Mouse (Mus musculus): ENCODE measurements around the gene Olfr5. TPM values are rescaled to one million over a fixed set of nuclear protein-coding genes. Genes with fewer than 3 reads are reported as not detected.

The Olfr5 gene
- not detected in 2 replicates for polyA plus RNA-seq (2015; fragmentation: Nextera tagmentation; extraction: Ambion mirVana)

DNA sequence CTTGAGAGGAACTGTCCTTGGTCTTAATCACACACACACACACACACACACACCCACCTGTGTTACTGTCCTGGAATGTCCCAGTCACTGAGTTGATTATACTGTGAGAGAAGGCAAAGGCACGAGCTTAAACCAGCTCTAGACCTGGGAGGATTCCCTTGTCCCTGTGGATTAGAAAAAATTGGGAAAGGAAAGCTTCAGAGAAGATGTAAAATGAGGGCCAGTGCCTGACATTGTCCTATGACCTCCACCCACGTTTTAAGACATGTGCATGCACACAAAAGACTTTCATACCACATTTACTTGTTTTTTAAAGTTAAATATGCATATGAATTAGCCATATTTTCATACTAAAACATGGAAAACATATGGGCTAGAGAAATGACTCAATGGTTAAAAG lies at the start of gene Olfr5:
Gene Olfr5 (minus strand): TSS at position 101 of the 400 bp plus-strand sequence.

DNA sequence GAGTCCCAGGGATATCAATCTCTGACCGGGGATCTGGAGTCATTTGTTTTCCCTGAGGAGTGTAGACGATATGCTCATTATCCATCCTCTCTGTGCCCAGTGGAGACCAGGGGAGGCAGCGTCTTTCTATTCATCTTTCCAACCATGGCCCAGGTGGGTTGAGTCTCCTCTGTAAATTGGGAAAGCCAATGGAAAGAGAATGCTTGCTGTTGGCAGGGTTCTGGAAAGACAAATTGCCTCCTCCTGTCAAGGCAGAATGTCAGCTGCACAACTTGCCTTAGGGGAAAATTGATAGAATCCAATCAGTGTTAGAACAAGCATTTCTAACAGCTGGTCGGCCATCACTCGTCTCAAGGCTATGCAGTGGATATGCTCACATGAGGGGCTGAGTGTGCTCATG lies 36.1 kb upstream of the Olfr5 start, which contains the start of gene Olfr1349:
Gene Olfr1349 (minus strand): TSS at position 101 of the 400 bp plus-strand sequence.

GRCm38 (mm10) chr7:6508648-6509047 lies 21.9 kb upstream of the Olfr5 start, which contains the start of gene Olfr1348:
Olfr1348 (minus strand) TSS chr7:6508748.

GRCm38 (mm10) chr7:6499655-6500054 lies 12.9 kb upstream of the Olfr5 start, which contains the start of gene Olfr1347:
Olfr1347 (minus strand) TSS chr7:6499755.

GRCm38 (mm10) chr7:6466951-6467350 lies 19.8 kb downstream of the Olfr5 start, which contains the start of gene Olfr1346:
Olfr1346 (plus strand) TSS chr7:6467101.

DNA sequence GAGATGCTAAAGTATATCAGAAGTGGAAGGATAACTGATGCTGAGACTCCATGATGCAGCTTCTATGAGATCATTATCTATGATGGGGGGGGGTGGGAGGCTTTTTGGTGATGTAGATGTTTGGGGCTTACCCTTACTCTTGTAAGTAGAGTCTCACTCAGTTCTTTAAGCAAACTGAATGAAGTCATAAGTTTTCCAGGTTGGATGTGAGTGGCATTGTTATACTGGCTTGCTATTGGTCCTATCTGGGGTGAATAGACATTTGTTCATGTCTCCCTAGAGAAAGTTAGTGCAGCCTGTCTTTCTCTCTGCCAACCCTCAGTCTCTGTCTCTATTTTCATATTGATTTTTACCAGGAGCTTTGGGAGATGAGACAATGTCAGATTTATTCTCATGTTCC lies 30.9 kb downstream of the Olfr5 start, which contains the start of gene Olfr1336:
Gene Olfr1336 (plus strand): TSS at position 301 of the 400 bp plus-strand sequence.

GRCm38 (mm10) chr7:6438388-6438787 lies 48.4 kb downstream of the Olfr5 start, which contains the start of gene Olfr1344:
Olfr1344 (plus strand) TSS chr7:6438688.

Other genes with a start within 250 kb of the Olfr5 start
- gene Epp13, start 234.2 kb downstream of the Olfr5 start, polyA plus RNA-seq (2015; fragmentation: Nextera tagmentation; extraction: Ambion mirVana) = not detected in 2 replicates
- 3.9 and 4.1 TPM in 2 replicates for gene Zfp667, start 200.4 kb downstream of the Olfr5 start, polyA plus RNA-seq (2015; fragmentation: Nextera tagmentation; extraction: Ambion mirVana)
- gene Zfp583, start 155.7 kb downstream of the Olfr5 start, polyA plus RNA-seq (2015; fragmentation: Nextera tagmentation; extraction: Ambion mirVana) = 1.8 and 2.0 TPM in 2 replicates
- 0.28 and 0.38 TPM in 2 replicates for gene Gm3854, start 143.2 kb downstream of the Olfr5 start, polyA plus RNA-seq (2015; fragmentation: Nextera tagmentation; extraction: Ambion mirVana)
- gene Zfp78, start 123.7 kb downstream of the Olfr5 start, polyA plus RNA-seq (2015; fragmentation: Nextera tagmentation; extraction: Ambion mirVana) = 1.1 and 1.4 TPM in 2 replicates
- 1.4 and 1.5 TPM in 2 replicates for gene Zfp28, start 103.6 kb downstream of the Olfr5 start, polyA plus RNA-seq (2015; fragmentation: Nextera tagmentation; extraction: Ambion mirVana)
- 0.21 TPM in 1 of 2 replicates, not detected in the other for gene Smim17, start 88.2 kb downstream of the Olfr5 start, polyA plus RNA-seq (2015; fragmentation: Nextera tagmentation; extraction: Ambion mirVana)
- gene Gm20715, start 76.7 kb downstream of the Olfr5 start, polyA plus RNA-seq (2015; fragmentation: Nextera tagmentation; extraction: Ambion mirVana) = not detected in 2 replicates
- not detected in 2 replicates for gene Olfr1344, start 48.3 kb downstream of the Olfr5 start, polyA plus RNA-seq (2015; fragmentation: Nextera tagmentation; extraction: Ambion mirVana)
- not detected in 2 replicates for gene Olfr1336, start 30.8 kb downstream of the Olfr5 start, polyA plus RNA-seq (2015; fragmentation: Nextera tagmentation; extraction: Ambion mirVana)
- not detected in 2 replicates for gene Olfr1346, start 19.8 kb downstream of the Olfr5 start, polyA plus RNA-seq (2015; fragmentation: Nextera tagmentation; extraction: Ambion mirVana)
- gene Olfr1347, start 12.8 kb upstream of the Olfr5 start, polyA plus RNA-seq (2015; fragmentation: Nextera tagmentation; extraction: Ambion mirVana) = not detected in 2 replicates
- gene Olfr1348, start 21.8 kb upstream of the Olfr5 start, polyA plus RNA-seq (2015; fragmentation: Nextera tagmentation; extraction: Ambion mirVana) = not detected in 2 replicates
- gene Olfr1349, start 36.0 kb upstream of the Olfr5 start, polyA plus RNA-seq (2015; fragmentation: Nextera tagmentation; extraction: Ambion mirVana) = not detected in 2 replicates
- gene Olfr1350, start 77.9 kb upstream of the Olfr5 start, polyA plus RNA-seq (2015; fragmentation: Nextera tagmentation; extraction: Ambion mirVana) = not detected in 2 replicates
- 1.1 and 1.2 TPM in 2 replicates for gene Zim1, start 209.5 kb upstream of the Olfr5 start, polyA plus RNA-seq (2015; fragmentation: Nextera tagmentation; extraction: Ambion mirVana)
- 18.2 and 25.5 TPM in 2 replicates for gene Peg3, start 243.5 kb upstream of the Olfr5 start, polyA plus RNA-seq (2015; fragmentation: Nextera tagmentation; extraction: Ambion mirVana)
- gene Usp29, start 243.6 kb upstream of the Olfr5 start, polyA plus RNA-seq (2015; fragmentation: Nextera tagmentation; extraction: Ambion mirVana) = 0.24 and 0.30 TPM in 2 replicates

Measured in spleen, postnatal 0 days (tissue).